Mouse (Mus musculus) retina, adult 2 months (tissue): ENCODE results near the gene Bcl2a1b.
"Not testable (repeated sequence)": the region's sequence is repeated elsewhere in the genome, so short reads cannot be mapped to it uniquely, and the experiment has no call there.

Experiments
- DNase-seq: peaks from one replicate; pipeline ENCODE4 v3.0.0-alpha.2; 2012; ENCODE audit warnings: low read depth, low spot score

The Bcl2a1b gene

GRCm38 (mm10) chr9:89198969-89199416 lies at the start of gene Bcl2a1b, which contains the start of gene Gm29094:
Gene Bcl2a1b (plus strand): TSS chr9:89199209.
Gene Gm29094 (plus strand): TSS chr9:89199379.
- not testable (repeated sequence) for DNase-seq

GRCm38 (mm10) chr9:89172539-89172938 lies 26.5 kb upstream of the Bcl2a1b start:
- not testable (repeated sequence) for DNase-seq

GRCm38 (mm10) chr9:89178833-89179232 lies 20.2 kb upstream of the Bcl2a1b start:
- DNase-seq = not testable (repeated sequence)

GRCm38 (mm10) chr9:89179469-89179868 lies 19.5 kb upstream of the Bcl2a1b start:
- not testable (repeated sequence) for DNase-seq

GRCm38 (mm10) chr9:89187006-89187405 lies 12.0 kb upstream of the Bcl2a1b start:
- DNase-seq = not testable (repeated sequence)

GRCm38 (mm10) chr9:89195483-89195882 lies 3.5 kb upstream of the Bcl2a1b start:
- DNase-seq = not testable (repeated sequence)

- not testable (repeated sequence) for DNase-seq
Measured at GRCm38 (mm10) chr9:89197509-89197908, 1.5 kb upstream of the Bcl2a1b start.

- not testable (repeated sequence) for DNase-seq
Measured at GRCm38 (mm10) chr9:89198349-89198748, 660 bp upstream of the Bcl2a1b start.

GRCm38 (mm10) chr9:89202256-89202655 lies 3.2 kb downstream of the Bcl2a1b start:
- DNase-seq = not testable (repeated sequence)

GRCm38 (mm10) chr9:89208939-89209338 lies 9.9 kb downstream of the Bcl2a1b start:
- not testable (repeated sequence) for DNase-seq

- not testable (repeated sequence) for DNase-seq
Measured at GRCm38 (mm10) chr9:89210353-89211064, 11.5 kb downstream of the Bcl2a1b start, which contains the start of gene Mthfs. Gene Mthfs (plus strand): TSS chr9:89210676.

- not testable (repeated sequence) for DNase-seq
Measured at GRCm38 (mm10) chr9:89211065-89211858, 12.3 kb downstream of the Bcl2a1b start.

- not testable (repeated sequence) for DNase-seq
Measured at GRCm38 (mm10) chr9:89212428-89212827, 13.4 kb downstream of the Bcl2a1b start.

GRCm38 (mm10) chr9:89218174-89218573 lies 19.2 kb downstream of the Bcl2a1b start:
- DNase-seq = not testable (repeated sequence)

GRCm38 (mm10) chr9:89219668-89220067 lies 20.7 kb downstream of the Bcl2a1b start:
- DNase-seq = not testable (repeated sequence)

- DNase-seq = not testable (repeated sequence)
Measured at GRCm38 (mm10) chr9:89220704-89221287, 21.8 kb downstream of the Bcl2a1b start.

GRCm38 (mm10) chr9:89226071-89226470 lies 27.1 kb downstream of the Bcl2a1b start:
- no peak for DNase-seq

- no peak for DNase-seq
Measured at GRCm38 (mm10) chr9:89228122-89228521, 29.1 kb downstream of the Bcl2a1b start.

GRCm38 (mm10) chr9:89230897-89231497 lies 32.0 kb downstream of the Bcl2a1b start:
- DNase-seq = not testable (repeated sequence)

GRCm38 (mm10) chr9:89237131-89237530 lies 38.1 kb downstream of the Bcl2a1b start:
- DNase-seq = not testable (repeated sequence)

GRCm38 (mm10) chr9:89238976-89239505 lies 40.0 kb downstream of the Bcl2a1b start:
- not testable (repeated sequence) for DNase-seq
